Mouse (Mus musculus) stomach, embryonic 16.5 days (tissue): ENCODE results near the gene Dpysl5. TPM values are rescaled to one million over a fixed set of nuclear protein-coding genes. Genes with fewer than 3 reads are reported as not detected.

ENCODE experiments used
- ATAC-seq: fragments of 200-750 bp; cut with Nextera tagmentation; 2 replicates; pipeline ENCODE4 v1.8.0; 2017; ENCODE audit warnings: moderate number of reproducible peaks, moderate TSS enrichment; ENCODE audit not compliant: insufficient read depth, low FRiP score
- H3K27ac ChIP-seq: fragments of 300-500 bp; sonication (generic); 2 replicates; pipeline ENCODE4 v1.5.1; 2014; ENCODE audit warnings: low read length
- H3K27me3 ChIP-seq: fragments of 300-500 bp; sonication (generic); 2 replicates; pipeline ENCODE4 v1.6.1; 2014; ENCODE audit warnings: low read length, control low read depth, mixed read lengths; ENCODE audit not compliant: control insufficient read depth, insufficient read depth
- H3K36me3 ChIP-seq: fragments of 300-500 bp; sonication (generic); 2 replicates; pipeline ENCODE4 v1.6.1; 2014; ENCODE audit warnings: low read length; ENCODE audit not compliant: control insufficient read depth, insufficient read depth
- H3K4me1 ChIP-seq: fragments of 300-500 bp; sonication (generic); 2 replicates; pipeline ENCODE4 v1.6.1; 2014; ENCODE audit warnings: low read length, control low read depth, mixed read lengths; ENCODE audit not compliant: control insufficient read depth, insufficient read depth
- H3K4me2 ChIP-seq: fragments of 300-500 bp; sonication (generic); 2 replicates; pipeline ENCODE4 v1.6.1; 2014; ENCODE audit warnings: low read depth, low read length, mixed read lengths
- H3K4me3 ChIP-seq: fragments of 300-500 bp; sonication (generic); replicated peaks from 2 replicates; pipeline ENCODE4 v1.5.1; 2014; ENCODE audit warnings: mild to moderate bottlenecking, low read length
- H3K9ac ChIP-seq: fragments of 300-500 bp; sonication (generic); 2 replicates; pipeline ENCODE4 v1.6.1; 2014; ENCODE audit warnings: low read length
- H3K9me3 ChIP-seq: fragments of 300-500 bp; sonication (generic); replicated peaks from 2 replicates; pipeline ENCODE4 v1.6.1; 2016; ENCODE audit warnings: low read length, control low read depth; ENCODE audit not compliant: control insufficient read depth
- WGBS: fragments of 180-500 bp; shearing (Covaris S2); extraction: QIAGEN DNeasy Blood & Tissue Kit; methylation state at CpG from one replicate; pipeline ENCODE4 v1.1.7; 2014; 5-methylcytosine and 5-hydroxymethylcytosine counted together
- polyA plus RNA-seq: library from polyadenylated mRNA; unstranded; fragments of >200 nt; fragmentation: Nextera tagmentation; extraction: Ambion mirVana; gene quantifications from 2 replicates; pipeline ENCODE4 v1.2.1, GENCODE M21; 2015

The Dpysl5 gene
- polyA plus RNA-seq, 1 experiment from 2014 or later = 6.8 TPM

DNA sequence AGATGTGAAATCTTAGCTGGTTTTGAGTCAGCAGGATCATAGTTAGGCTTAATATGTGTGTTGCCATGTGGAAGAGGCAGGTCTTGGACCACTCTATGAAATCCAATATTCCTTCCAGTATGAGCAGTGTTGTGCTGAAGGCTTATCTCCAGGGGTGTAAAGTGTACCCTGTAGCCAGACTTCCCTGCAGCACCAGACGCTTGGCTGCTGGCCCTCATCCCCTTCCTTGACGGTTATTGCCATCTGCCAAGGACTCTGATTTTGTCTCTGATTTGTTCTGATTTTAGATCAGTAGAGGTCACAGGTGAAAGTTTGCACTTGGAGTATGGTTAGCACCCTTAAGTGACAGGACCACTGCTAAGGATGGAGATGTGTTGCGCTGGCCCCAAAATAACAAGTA, 111.7 kb downstream of the Dpysl5 start:
- ATAC-seq = no peak
- Histone ChIP-seq H3K9ac (no peak overlapping the region), H3K36me3 (no peaks in the 10 kb centered on the region), H3K27me3 (no peaks in the 10 kb centered on the region), H3K4me3 (no peak overlapping the region), H3K27ac (no peak overlapping the region), H3K9me3 (no peaks in the 10 kb centered on the region), H3K4me2 (no peak overlapping the region), H3K4me1 (no peaks in the 10 kb centered on the region)
- 86% methylated on average over 3 of the region's 3 CpGs for WGBS

DNA sequence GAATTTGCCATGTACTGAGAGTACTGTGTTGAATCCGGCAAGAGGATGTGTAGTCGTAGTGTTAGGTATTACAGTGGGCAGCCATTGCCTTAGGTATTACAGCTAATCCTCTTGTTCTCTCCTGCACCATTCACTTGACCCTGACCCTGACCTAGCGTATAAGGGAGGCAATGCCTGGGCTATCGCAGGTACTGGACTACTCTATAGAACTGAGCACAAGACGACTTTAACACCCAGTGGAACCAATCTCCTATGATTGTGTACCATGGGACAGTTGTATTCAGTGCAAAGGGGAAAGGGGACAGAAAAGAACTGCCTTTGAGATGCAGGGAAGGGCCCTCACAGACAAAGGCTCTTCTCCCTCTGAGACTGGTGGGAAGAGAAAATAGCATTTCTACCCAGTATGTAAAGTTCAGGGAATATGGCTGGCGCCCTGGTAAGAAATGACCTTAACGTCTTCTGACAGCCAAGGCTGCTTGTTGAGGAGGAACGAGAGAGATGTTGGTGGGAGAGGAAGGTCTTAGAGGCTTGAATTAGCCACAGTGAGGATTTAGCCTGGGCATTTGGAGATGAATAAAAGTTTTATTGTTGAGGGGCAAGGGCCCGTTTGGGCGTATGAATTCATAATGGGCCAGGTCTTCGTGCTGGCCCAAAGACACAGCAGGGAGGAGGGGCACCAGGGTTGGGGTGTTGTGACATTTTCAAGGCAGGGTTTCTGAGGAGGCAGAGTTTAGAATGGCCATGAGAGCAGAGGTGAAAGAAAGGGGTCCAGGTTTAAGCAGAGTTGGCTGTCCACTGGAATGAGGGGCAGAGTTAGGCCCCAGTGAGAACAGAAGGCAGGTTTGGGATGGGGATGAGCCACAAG, 113.0 kb downstream of the Dpysl5 start:
- 88% methylated on average over 11 of the region's 11 CpGs for WGBS
- no peak overlapping the region for H3K4me3 ChIP-seq

DNA sequence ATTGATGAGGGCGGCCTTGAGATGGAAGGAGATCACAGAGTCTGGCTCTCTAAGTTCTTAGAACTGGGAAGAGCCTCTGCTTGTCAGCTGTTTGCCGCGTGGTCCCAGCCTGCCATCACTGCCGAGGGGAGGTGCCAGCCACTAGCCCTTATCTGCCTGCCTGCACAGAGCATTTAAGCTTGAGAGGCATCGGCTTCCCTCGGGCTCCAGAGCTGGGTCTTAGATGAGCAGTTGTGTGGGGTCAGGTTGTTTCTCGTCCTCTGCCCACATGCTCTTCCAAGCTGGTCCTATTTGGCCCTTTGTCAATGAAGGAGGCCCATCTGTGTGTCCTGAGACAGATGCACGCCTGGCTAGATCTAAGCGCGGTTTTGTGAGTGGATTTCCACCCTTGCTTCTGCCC, 113.8 kb downstream of the Dpysl5 start:
- Histone ChIP-seq H3K4me3 (no peak overlapping the region), H3K4me2 (no peak overlapping the region), H3K9me3 (no peaks in the 10 kb centered on the region), H3K27ac (no peak overlapping the region), H3K9ac (no peak overlapping the region), H3K36me3 (no peaks in the 10 kb centered on the region), H3K27me3 (no peaks in the 10 kb centered on the region), H3K4me1 (no peaks in the 10 kb centered on the region)
- ATAC-seq = no peak
- WGBS = 64% methylated on average over 10 of the region's 10 CpGs

More for the DNA sequence above, 113.0 kb downstream of the Dpysl5 start:
- Histone ChIP-seq H3K4me1 (no peaks in the 10 kb centered on the region), H3K9ac (no peak overlapping the region), H3K27ac (no peak overlapping the region), H3K4me2 (no peak overlapping the region), H3K27me3 (no peaks in the 10 kb centered on the region), H3K9me3 (no peaks in the 10 kb centered on the region), H3K36me3 (no peaks in the 10 kb centered on the region)
- ATAC-seq = no peak

DNA sequence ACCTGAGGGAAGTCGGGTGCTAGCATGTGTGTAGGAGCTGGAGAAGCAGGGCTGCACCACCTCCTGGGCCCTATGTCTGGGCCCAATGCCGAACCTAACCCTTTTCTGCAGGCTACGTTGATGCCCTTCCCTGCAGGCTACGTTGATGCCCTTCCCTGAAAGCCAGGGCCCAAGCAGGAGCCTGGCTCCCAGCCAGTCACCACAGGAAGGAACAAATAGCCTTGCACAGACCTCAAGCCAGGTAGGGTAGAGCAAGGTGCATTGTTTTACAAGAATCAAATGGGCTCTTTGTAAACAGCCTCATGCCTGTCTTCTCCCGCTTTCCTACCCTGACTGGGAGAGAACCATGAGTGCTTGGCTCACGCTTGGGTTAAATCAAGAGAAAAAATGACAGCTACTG, 114.5 kb downstream of the Dpysl5 start:
- no peaks in the 10 kb centered on the region for H3K36me3 ChIP-seq
- H3K9me3 ChIP-seq = no peaks in the 10 kb centered on the region
- ATAC-seq = no peak
- H3K27me3 ChIP-seq = no peaks in the 10 kb centered on the region
- no peak overlapping the region for H3K4me2 ChIP-seq
- H3K27ac ChIP-seq = no peak overlapping the region
- no peaks in the 10 kb centered on the region for H3K4me1 ChIP-seq
- H3K9ac ChIP-seq = 0 out of 2 replicates have a peak overlapping the region, but pooled peaks have one; percentile 7
- 70% methylated on average over 6 of the region's 6 CpGs for WGBS
- H3K4me3 ChIP-seq = no peak overlapping the region

DNA sequence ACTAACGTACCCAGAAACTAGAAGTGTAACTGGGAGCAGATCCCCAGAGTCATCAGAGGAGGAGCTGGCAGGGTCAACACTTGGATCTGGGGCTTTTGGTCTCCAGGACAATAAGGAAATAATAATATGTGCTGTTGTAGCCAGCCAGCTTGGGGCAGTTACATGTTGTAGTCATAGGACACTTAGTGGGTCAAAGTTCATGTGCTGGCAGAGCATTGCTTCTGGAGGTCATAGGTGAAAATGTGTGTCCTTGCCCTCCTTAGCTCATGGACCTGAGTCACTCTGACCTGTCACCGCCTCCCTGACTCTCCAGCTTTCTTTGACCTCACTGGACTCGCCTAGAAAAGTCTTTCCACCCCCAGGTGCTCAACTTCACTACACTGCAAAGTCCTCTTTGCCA, 122.1 kb downstream of the Dpysl5 start:
- Histone ChIP-seq H3K9me3 (no peaks in the 10 kb centered on the region), H3K27ac (no peak overlapping the region), H3K36me3 (no peaks in the 10 kb centered on the region), H3K27me3 (no peaks in the 10 kb centered on the region), H3K4me1 (no peaks in the 10 kb centered on the region), H3K4me2 (no peak overlapping the region), H3K9ac (no peak overlapping the region), H3K4me3 (no peak overlapping the region)
- no peak for ATAC-seq
- WGBS = 83% methylated on average over 3 of the region's 3 CpGs

DNA sequence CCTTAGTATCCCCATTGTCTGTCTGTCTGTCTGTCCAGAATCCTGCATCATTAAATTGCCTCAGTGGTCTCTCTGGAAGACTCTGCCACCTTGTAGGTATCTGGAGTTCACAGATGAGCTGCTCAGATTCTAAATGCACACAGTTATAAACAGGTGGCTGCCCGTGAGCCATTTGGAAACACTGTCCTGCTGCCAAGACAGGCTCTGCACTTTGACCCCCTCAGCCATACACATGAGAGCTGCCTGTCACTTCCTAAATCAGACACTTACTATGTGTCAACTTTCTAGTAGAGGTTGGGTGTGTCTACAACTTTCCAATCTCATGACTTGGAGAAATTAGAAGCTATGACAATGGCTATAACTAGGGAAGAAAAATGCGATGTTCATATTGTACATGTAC, 128.4 kb downstream of the Dpysl5 start:
- no peaks in the 10 kb centered on the region for H3K4me1 ChIP-seq
- no peak overlapping the region for H3K4me3 ChIP-seq
- no peak overlapping the region for H3K9ac ChIP-seq
- no peak for ATAC-seq
- H3K27me3 ChIP-seq = no peaks in the 10 kb centered on the region
- H3K36me3 ChIP-seq = no peaks in the 10 kb centered on the region
- H3K4me2 ChIP-seq = no peak overlapping the region
- no peaks in the 10 kb centered on the region for H3K9me3 ChIP-seq
- WGBS = 73% methylated on average over 2 of the region's 2 CpGs
- no peak overlapping the region for H3K27ac ChIP-seq

DNA sequence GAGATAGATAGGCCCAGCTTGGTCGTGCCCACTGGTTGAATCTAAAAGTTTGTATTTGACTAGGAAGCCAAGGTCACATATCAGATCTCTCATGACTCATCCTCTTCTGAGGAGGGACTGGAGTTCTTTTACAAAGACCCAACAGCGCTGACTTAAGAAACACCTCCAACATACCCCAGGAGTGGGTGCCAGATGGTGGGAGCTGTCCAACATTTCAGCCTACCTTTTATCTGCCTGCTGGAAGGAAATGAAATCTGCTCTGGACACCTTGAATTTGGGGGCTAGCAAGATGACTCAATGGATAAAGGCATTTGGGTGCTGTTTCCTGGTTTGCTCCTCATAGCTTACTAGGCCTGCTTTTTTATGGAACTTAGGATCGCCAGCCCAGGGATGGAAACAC, 130.5 kb downstream of the Dpysl5 start:
- no peaks in the 10 kb centered on the region for H3K4me1 ChIP-seq
- WGBS = 39% methylated on average over 3 of the region's 3 CpGs
- H3K27ac ChIP-seq = no peak overlapping the region
- no peak overlapping the region for H3K4me3 ChIP-seq
- H3K36me3 ChIP-seq = no peaks in the 10 kb centered on the region
- no peaks in the 10 kb centered on the region for H3K27me3 ChIP-seq
- H3K4me2 ChIP-seq = no peak overlapping the region
- no peak for ATAC-seq
- H3K9me3 ChIP-seq = no peaks in the 10 kb centered on the region
- H3K9ac ChIP-seq = no peak overlapping the region

Other genes starting within 250 kb of the Dpysl5 start
- gene Otof, start 249.6 kb upstream of the Dpysl5 start, polyA plus RNA-seq = 0.30 and 0.46 TPM in 2 replicates
- not detected in 2 replicates for gene 1700001C02Rik, start 245.5 kb upstream of the Dpysl5 start, polyA plus RNA-seq
- gene Cib4, start 165.7 kb upstream of the Dpysl5 start, polyA plus RNA-seq = not detected in 2 replicates
- gene Kcnk3, start 123.4 kb upstream of the Dpysl5 start, polyA plus RNA-seq = 6.6 and 7.0 TPM in 2 replicates
- gene Slc35f6, start 63.6 kb upstream of the Dpysl5 start, polyA plus RNA-seq = 34.0 and 35.2 TPM in 2 replicates
- gene Cenpa, start 44.8 kb upstream of the Dpysl5 start, polyA plus RNA-seq = 161 and 175 TPM in 2 replicates
- gene Mapre3, start 103.1 kb downstream of the Dpysl5 start, polyA plus RNA-seq = 15.1 and 20.0 TPM in 2 replicates
- gene Tmem214, start 156.4 kb downstream of the Dpysl5 start, polyA plus RNA-seq = 85.7 and 93.7 TPM in 2 replicates
- gene Agbl5, start 177.1 kb downstream of the Dpysl5 start, polyA plus RNA-seq = 16.7 and 18.4 TPM in 2 replicates
- 434 and 465 TPM in 2 replicates for gene Ost4, start 196.2 kb downstream of the Dpysl5 start, polyA plus RNA-seq
- 245 and 257 TPM in 2 replicates for gene Emilin1, start 201.8 kb downstream of the Dpysl5 start, polyA plus RNA-seq
- 28.8 and 31.8 TPM in 2 replicates for gene Khk, start 209.9 kb downstream of the Dpysl5 start, polyA plus RNA-seq
- gene Cgref1, start 234.0 kb downstream of the Dpysl5 start, polyA plus RNA-seq = 12.3 and 14.3 TPM in 2 replicates
- 131 and 154 TPM in 2 replicates for gene Preb, start 248.8 kb downstream of the Dpysl5 start, polyA plus RNA-seq